Mouse (Mus musculus): ENCODE measurements around the gene Tnfrsf14.
A peak's percentile ranks its signal among the peaks of the same experiment; 100 is the strongest.

Gene Tnfrsf14

GRCm38 (mm10) chr4:154948940-154949588 lies 20.7 kb upstream of the Tnfrsf14 start:
- no peak for DNase-seq (ENCODE audit: low read depth, low spot score)

DNA sequence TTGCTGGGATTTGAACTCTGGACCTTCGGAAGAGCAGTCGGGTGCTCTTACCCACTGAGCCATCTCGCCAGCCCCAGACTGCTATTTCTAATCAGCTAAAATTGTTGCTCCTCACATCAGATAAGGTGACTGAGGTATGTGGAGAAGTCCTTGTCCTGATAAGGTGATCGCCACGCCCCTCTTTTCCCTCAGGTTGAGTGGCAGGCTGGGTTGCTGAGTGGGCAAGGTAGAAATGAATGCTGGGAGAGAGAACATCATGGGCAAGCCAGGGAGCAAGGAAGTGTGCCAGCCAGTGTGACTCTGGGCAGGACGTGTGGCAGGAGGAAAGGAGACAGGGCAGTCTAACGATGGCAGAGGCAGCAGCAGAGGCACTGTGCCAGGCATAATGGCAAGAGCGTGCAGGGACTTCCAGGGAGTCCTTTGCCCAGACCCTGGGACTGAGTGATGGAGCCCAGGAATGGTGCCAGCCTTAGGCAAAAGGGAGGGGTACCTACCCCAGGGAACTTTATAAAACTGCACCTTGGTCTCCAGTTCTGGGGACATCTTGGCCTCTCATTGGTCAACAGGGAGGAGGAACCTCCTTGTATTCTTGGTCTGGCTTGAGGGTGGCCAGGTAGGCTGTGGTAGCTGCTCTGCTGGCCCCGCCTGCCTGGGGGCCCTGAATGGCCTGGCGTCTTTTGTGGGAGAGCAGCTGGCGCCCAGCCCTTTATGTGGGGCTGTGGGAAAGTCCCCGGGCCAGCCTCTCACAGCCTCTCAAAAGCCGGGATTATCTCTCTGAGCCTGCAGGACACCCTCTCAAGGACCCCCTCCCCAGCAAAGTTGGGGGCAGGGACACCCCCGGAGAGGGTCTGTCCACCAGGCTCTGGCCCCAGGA lies 19.9 kb upstream of the Tnfrsf14 start:
- no peak for DNase-seq (ENCODE audit: low read depth, low spot score)

DNA sequence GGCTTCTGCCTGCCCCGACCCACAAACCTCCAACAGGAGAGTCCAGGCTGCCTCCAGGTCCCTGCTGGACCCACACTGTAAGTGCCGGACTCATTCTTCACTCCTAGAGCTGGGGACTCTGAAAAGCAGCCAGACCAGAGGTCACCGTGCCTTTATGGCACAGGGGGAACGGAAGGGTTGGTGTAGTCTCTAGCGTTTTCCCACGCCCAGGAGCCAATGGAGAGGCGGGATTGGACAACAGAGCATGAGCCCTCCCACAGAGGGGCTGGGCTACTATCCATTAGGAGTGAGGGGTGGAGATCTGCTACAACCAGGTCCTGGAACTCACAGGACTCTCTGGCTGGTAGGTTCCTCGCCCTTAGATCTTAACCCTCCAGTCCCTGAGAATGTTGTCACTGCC lies 18.0 kb upstream of the Tnfrsf14 start:
- peak; percentile 95 for DNase-seq (ENCODE audit: low read depth, low spot score)

- DNase-seq (ENCODE audit: low read depth, low spot score) = peak; percentile 95
These were observed 15.8 kb upstream of the Tnfrsf14 start for GRCm38 (mm10) chr4:154944121-154944590.

- DNase-seq (ENCODE audit: low read depth, low spot score) = no peak
These were observed 15.1 kb upstream of the Tnfrsf14 start for GRCm38 (mm10) chr4:154943323-154944039.

DNA sequence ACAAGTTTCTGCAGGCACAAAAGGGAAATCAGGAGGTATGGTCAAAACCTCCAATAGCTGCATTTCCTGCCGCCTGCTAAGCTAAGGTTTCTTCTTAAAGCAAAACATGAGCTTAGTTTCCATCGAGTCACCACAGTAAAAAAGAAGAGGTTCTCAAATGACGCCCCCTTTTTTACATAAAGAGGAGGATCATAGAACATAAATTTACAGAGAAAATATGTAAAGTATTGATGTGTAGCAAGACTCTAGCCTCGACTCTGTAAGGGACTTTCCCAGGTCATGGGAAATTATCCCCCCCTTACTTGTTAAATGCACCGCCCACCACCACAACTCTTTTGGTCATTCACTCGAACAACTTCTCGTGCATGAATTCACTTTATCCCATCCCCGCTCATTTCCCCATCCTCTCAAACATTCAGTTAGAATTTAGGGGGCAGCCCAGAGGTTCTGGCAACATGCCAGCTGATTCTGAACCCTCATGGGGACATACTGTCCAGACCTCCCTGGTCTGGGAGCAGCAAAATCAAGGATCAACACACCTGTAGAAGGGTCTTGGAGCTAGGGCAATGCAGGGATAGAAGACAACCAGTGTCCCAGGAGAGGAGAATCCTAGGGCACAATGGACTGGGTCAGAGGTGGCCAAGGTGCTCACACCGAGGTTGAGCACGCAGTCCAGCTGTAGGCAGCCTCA lies 14.4 kb upstream of the Tnfrsf14 start:
- DNase-seq (ENCODE audit: low read depth, low spot score) = peak; percentile 64

GRCm38 (mm10) chr4:154941831-154942230 lies 13.5 kb upstream of the Tnfrsf14 start:
- no peak for DNase-seq (ENCODE audit: low read depth, low spot score)

DNA sequence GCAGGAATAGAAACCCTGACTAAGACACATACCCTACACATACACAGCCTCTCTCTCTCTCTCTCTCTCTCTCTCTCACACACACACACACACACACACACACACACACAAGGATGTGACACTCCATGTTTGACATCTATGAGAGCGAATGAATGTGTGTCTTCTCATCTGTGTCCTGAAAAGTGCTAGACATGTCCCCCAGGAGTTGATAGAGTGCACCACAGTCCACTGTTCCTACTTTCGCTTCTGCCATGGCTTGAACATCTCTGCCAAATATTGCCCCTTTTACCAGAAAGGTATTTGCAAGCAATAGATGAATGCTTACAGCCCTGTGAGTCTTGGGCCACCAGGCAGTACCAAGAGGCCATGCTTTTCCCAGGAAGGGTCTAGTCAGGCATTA lies 11.8 kb upstream of the Tnfrsf14 start:
- no peak for DNase-seq (ENCODE audit: low read depth, low spot score)

- DNase-seq (ENCODE audit: low read depth, low spot score) = no peak
These were observed 9.4 kb upstream of the Tnfrsf14 start for GRCm38 (mm10) chr4:154937746-154938145.

DNA sequence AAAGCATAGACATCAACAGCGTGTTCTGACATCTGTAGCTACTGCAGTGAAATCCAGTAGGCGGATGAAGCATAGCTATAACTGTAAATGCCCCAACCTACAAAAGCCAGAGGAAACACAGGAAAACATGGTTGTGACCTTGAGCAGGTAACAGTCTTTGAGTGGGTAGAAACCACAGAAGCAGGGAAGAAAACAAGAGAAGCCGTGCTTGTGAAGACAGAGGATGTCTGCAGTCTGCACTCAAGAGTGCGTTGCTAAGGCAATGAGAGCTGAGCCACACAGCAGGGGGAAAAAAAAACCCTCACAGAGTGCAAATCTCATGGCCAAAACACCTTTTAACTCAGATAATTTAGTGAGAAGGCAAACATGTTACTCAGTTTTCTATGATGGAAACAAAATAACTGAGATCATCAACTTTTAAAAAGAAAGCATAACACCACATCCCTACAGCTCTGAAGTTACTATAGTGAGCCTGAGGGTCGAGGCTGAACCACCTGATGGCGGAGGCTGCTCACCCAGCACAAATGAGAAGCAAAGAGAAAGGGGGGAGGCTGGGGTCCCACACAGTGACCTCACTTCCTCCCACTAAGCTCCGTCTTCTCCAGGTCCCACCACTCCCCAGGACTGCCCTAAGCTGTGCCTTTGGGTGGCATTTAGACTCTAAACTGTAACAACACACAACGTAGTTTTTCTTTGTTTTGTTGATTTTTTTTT lies 8.3 kb upstream of the Tnfrsf14 start:
- DNase-seq (ENCODE audit: low read depth, low spot score) = no peak

DNA sequence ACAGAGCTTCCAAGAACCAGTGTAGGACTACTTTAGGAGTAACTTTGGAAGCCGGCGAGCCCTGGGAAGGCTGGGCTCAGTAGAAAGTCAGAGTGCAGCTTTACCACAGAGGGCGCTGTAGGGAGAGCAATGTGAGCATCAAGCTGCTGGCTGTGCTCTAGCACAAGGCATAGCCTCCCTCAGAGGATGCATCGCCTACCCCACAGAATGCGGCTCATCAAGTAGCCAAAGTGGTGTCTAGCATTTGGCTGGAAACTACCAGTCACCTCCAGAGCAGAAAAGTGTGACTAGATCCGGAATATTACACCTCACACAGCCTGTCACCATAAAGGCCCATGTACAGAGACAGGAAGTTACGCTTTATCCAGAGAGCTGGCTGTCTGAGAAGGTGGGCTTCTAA lies 7.4 kb upstream of the Tnfrsf14 start:
- DNase-seq (ENCODE audit: low read depth, low spot score) = peak; percentile 39

GRCm38 (mm10) chr4:154934800-154935199 lies 6.4 kb upstream of the Tnfrsf14 start:
- DNase-seq (ENCODE audit: low read depth, low spot score) = no peak

DNA sequence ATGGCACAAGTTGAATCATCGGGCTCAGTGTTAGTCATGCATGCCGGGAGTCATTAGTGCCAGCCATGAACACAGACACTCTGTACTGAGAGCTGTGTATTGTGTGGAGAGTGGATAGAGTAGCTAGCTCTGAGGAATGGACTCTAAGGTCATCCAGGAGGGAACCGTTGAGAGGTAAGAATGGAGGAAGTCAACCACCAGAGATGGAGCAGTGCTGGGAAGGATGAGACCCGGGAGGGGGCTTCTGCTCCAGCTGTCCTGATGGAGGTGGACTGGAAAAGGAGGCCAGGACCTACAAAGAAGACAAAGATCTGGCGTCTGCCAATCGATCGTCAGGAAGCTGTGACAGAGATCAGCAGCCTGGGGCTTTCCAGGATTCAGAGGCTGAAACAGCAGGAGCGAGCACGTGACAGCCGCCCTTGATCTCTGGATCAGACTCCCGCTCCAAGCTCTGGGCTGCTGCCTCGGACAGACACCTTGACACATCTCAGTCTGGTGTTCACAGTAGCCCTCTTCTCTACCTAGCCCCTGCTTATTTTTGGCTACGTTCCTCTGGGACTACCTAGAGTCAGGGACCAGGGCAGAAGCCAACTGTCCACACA lies 5.0 kb upstream of the Tnfrsf14 start:
- no peak for DNase-seq (ENCODE audit: low read depth, low spot score)

GRCm38 (mm10) chr4:154929088-154929660 lies 811 bp upstream of the Tnfrsf14 start:
- DNase-seq (ENCODE audit: low read depth, low spot score) = no peak

- no peak for DNase-seq (ENCODE audit: low read depth, low spot score)
These were observed 445 bp downstream of the Tnfrsf14 start for GRCm38 (mm10) chr4:154927899-154928337.

DNA sequence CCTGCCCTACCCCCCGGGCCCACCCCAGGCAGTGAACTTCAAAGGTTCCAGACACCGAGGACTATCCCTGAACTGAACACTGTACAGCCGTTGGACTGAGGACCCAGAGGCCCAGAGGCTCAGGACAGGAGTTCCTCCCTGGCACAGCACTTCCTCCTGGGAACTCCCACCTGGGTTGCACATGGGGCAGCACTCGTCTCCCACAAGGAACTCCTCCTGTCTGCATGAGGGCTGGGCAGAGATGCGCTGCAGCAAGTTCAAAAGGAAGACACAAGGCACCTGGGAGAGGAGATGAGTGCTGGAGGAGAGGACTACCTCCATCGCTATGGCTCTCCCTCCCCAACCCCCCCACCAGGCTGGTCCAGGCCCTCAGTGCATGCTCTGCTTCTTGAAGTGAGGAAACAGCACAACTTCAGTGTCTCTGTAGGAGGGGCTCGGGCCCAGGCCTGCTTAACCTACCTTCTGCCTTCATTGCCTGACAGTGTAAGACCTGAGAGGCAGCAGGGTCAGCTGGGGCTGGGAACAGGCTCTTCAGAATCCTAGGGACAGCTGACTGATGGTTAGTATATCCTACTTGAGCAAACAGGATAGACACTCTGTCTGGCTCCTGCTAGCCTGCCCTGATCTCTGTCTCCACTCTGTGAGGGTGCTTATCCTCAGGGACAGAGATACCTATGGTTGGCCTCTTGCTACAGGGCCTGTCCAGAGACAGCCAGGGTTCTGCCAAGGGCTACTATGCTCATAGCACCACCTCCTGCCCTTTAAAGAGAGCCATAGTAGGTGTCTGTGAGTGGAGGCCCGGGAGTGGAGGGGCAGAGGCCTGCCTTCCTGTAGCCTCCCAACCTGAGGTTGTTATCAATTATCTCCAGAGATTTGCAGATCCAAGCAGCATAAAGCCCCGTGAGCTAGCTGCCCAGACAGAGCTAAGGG lies 1.1 kb downstream of the Tnfrsf14 start:
- no peak for DNase-seq (ENCODE audit: low read depth, low spot score)

DNA sequence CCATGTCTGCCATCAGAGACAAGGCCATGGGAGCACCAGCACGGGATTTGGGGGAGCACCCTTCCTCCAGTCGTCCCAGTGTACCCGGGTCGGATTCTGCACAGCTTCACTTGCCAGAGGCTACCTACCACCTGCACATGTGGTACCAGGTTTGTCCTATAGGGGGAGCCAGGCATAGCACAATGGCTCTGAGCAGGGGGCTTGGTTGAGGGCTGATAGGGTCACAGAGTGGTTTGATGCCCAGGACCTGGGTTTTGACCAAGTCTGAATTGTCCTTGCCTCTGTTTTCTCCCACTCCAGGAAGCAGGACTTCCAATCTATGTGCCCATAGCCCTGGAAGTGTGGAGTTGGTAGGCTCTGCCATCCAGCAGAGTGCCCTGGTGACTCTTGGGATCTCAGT lies 3.0 kb downstream of the Tnfrsf14 start:
- peak; percentile 70 for DNase-seq (ENCODE audit: low read depth, low spot score)

DNA sequence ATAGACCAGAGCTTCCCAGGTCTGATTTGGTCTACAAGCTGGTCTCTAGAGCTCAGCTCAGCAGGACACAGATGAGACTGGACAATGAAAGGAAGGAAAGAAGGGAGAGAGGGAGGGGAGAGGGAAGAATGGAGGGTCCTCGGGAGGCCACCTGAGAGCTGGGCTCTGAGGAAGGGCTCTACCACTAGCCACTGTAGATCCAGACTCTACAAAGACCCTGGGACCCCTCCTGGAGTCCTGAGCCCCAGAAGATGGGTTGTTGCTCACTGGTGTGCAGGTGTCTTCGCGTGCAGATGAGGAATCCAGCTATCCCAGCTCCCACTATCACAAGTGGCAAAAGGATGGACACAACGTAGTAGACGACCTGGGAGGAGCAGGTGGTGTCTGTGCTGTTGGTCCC lies 5.4 kb downstream of the Tnfrsf14 start:
- DNase-seq (ENCODE audit: low read depth, low spot score) = no peak

GRCm38 (mm10) chr4:154922291-154922690 lies 6.1 kb downstream of the Tnfrsf14 start:
- DNase-seq (ENCODE audit: low read depth, low spot score) = no peak

All from ZHBTc4 (cell line).